Mouse (Mus musculus) megakaryocyte, embryonic 14.5 days (primary cell): ENCODE results near the gene Gda. TPM values are rescaled to one million over a fixed set of nuclear protein-coding genes. Genes with fewer than 3 reads are reported as not detected.
A peak's percentile ranks its signal among the peaks of the same experiment; 100 is the strongest.

ENCODE experiments used
- H3K27me3 ChIP-seq: replicated peaks from 2 replicates; pipeline ENCODE3; 2012; ENCODE audit warnings: inconsistent platforms
- H3K36me3 ChIP-seq: replicated peaks from 2 replicates; pipeline ENCODE3; 2012; ENCODE audit warnings: low read length, inconsistent platforms, mixed read lengths
- H3K4me1 ChIP-seq: 2 replicates; pipeline ENCODE4 v1.6.1; 2012; ENCODE audit warnings: inconsistent platforms
- H3K4me3 ChIP-seq: replicated peaks from 2 replicates; pipeline ENCODE3; 2012; ENCODE audit warnings: moderate library complexity, mild to moderate bottlenecking, inconsistent platforms
- H3K9me3 ChIP-seq: 2 replicates; pipeline ENCODE4 v1.6.1; 2012; ENCODE audit warnings: inconsistent platforms
- FLI1 ChIP-seq: IDR thresholded peaks from 2 replicates; pipeline ENCODE4 v1.6.1; 2012; ENCODE audit warnings: low read length, inconsistent platforms, mixed read lengths
- GATA1 ChIP-seq: IDR thresholded peaks from 3 replicates; pipeline ENCODE4 v1.6.1; 2012; ENCODE audit warnings: mixed read lengths, low read length, inconsistent platforms, borderline replicate concordance
- polyA plus RNA-seq: library from polyadenylated mRNA; stranded (reverse); fragments of >175 nt; gene quantifications from 2 replicates; pipeline ENCODE4 v1.2.3, GENCODE M21; 2012; ENCODE audit warnings: low replicate concordance; ENCODE audit not compliant: insufficient read depth

Gene Gda
- polyA plus RNA-seq, 1 experiment = 2.8 TPM

GRCm38 (mm10) chr19:21383491-21384226, 89.6 kb downstream of the Gda start:
- peaks cover 13% of the 10 kb centered on the region for H3K36me3 ChIP-seq
- TF ChIP-seq GATA1 (no peak), FLI1 (no peak)
- H3K9me3 ChIP-seq = peaks cover 4% of the 10 kb centered on the region; the same call in 1 of the 2 replicates
- H3K4me3 ChIP-seq = peak overlapping the region; percentile 2
- H3K4me1 ChIP-seq = peaks cover 84% of the 10 kb centered on the region
- no peaks in the 10 kb centered on the region for H3K27me3 ChIP-seq

- Histone ChIP-seq H3K27me3 (no peaks in the 10 kb centered on the region), H3K4me3 (no peak overlapping the region), H3K4me1 (peaks cover 93% of the 10 kb centered on the region), H3K9me3 (no peaks in the 10 kb centered on the region), H3K36me3 (peaks cover 5% of the 10 kb centered on the region)
- TF ChIP-seq FLI1 (no peak), GATA1 (no peak)
These were observed 91.5 kb downstream of the Gda start for GRCm38 (mm10) chr19:21381696-21382095.

GRCm38 (mm10) chr19:21379195-21379594, 94.0 kb downstream of the Gda start:
- H3K4me1 ChIP-seq = peaks cover 95% of the 10 kb centered on the region
- TF ChIP-seq FLI1 = no peak
- TF ChIP-seq GATA1 = no peak

GRCm38 (mm10) chr19:21376445-21377218, 96.6 kb downstream of the Gda start:
- H3K27me3 ChIP-seq = no peaks in the 10 kb centered on the region
- peaks cover 97% of the 10 kb centered on the region for H3K4me1 ChIP-seq
- peak; percentile 93 for TF ChIP-seq GATA1
- no peak for TF ChIP-seq FLI1
- H3K4me3 ChIP-seq = peak overlapping the region; percentile 15
- H3K9me3 ChIP-seq = no peaks in the 10 kb centered on the region
- peaks cover 2% of the 10 kb centered on the region for H3K36me3 ChIP-seq

More at GRCm38 (mm10) chr19:21379195-21379594, 94.0 kb downstream of the Gda start:
- Histone ChIP-seq H3K9me3 (no peaks in the 10 kb centered on the region), H3K27me3 (no peaks in the 10 kb centered on the region), H3K4me3 (no peak overlapping the region), H3K36me3 (peaks cover 5% of the 10 kb centered on the region)

- TF ChIP-seq GATA1 (no peak), FLI1 (no peak)
- H3K36me3 ChIP-seq = peaks cover 4% of the 10 kb centered on the region
- H3K27me3 ChIP-seq = no peaks in the 10 kb centered on the region
- no peak overlapping the region for H3K4me3 ChIP-seq
- H3K9me3 ChIP-seq = no peaks in the 10 kb centered on the region; the same call in 1 of the 2 replicates
- H3K4me1 ChIP-seq = peaks cover 75% of the 10 kb centered on the region
These were observed 100.0 kb downstream of the Gda start for GRCm38 (mm10) chr19:21373073-21373755.

GRCm38 (mm10) chr19:21372395-21373072, 100.7 kb downstream of the Gda start:
- TF ChIP-seq FLI1 (no peak), GATA1 (no peak)
- H3K27me3 ChIP-seq = no peaks in the 10 kb centered on the region
- peaks cover 70% of the 10 kb centered on the region for H3K4me1 ChIP-seq
- H3K9me3 ChIP-seq = no peaks in the 10 kb centered on the region; the same call in 1 of the 2 replicates
- H3K4me3 ChIP-seq = no peak overlapping the region
- H3K36me3 ChIP-seq = peaks cover 3% of the 10 kb centered on the region

- Histone ChIP-seq H3K36me3 (peaks cover 2% of the 10 kb centered on the region), H3K27me3 (no peaks in the 10 kb centered on the region), H3K4me3 (no peak overlapping the region), H3K4me1 (peaks cover 63% of the 10 kb centered on the region), H3K9me3 (no peaks in the 10 kb centered on the region; the same call in 1 of the 2 replicates)
- no peak for TF ChIP-seq FLI1
These were observed 101.9 kb downstream of the Gda start for GRCm38 (mm10) chr19:21371337-21371736.

GRCm38 (mm10) chr19:21370782-21371181, 102.5 kb downstream of the Gda start:
- Histone ChIP-seq H3K9me3 (no peaks in the 10 kb centered on the region; the same call in 1 of the 2 replicates), H3K4me1 (peaks cover 59% of the 10 kb centered on the region), H3K36me3 (peaks cover 2% of the 10 kb centered on the region), H3K4me3 (no peak overlapping the region), H3K27me3 (no peaks in the 10 kb centered on the region)
- TF ChIP-seq GATA1 (no peak), FLI1 (no peak)

GRCm38 (mm10) chr19:21369175-21369574, 104.1 kb downstream of the Gda start:
- Histone ChIP-seq H3K4me1 (peaks cover 54% of the 10 kb centered on the region), H3K9me3 (no peaks in the 10 kb centered on the region; the same call in 1 of the 2 replicates), H3K4me3 (no peak overlapping the region), H3K27me3 (no peaks in the 10 kb centered on the region), H3K36me3 (peaks cover 2% of the 10 kb centered on the region)
- no peak for TF ChIP-seq FLI1
- TF ChIP-seq GATA1 = no peak
